Mouse (Mus musculus): ENCODE measurements around the gene Ociad2. TPM values are rescaled to one million over a fixed set of nuclear protein-coding genes. Genes with fewer than 3 reads are reported as not detected.
A peak's percentile ranks its signal among the peaks of the same experiment; 100 is the strongest.

Gene Ociad2
- polyA plus RNA-seq, 1 experiment from 2014 or later, result 7.4 TPM

DNA sequence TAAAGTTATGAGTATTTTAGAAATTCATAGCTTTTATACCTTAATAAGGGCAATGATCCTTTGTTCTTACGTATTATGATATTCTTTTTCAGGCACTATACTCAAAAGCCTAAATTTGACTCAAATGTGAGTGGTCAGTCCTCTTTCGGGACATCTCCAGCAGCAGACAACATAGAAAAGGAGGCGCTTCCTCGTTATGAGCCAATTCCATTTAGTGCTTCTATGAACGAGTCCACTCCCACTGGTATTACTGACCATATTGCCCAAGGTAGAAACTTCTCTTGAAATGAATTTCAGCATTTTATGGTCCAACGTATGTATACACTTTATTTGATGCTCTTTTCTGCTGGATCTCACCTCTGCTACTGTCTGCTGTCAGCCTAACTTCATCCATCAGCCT, 34.3 kb downstream of the Ociad2 start:
- H3K4me3 ChIP-seq (ENCODE audit: low read depth, low read length), result no peak overlapping the region
- no peak overlapping the region for H3K4me2 ChIP-seq (ENCODE audit: low read depth, low read length)
- H3K9ac ChIP-seq (ENCODE audit: low read depth, low read length), result no peak overlapping the region
- 88% methylated on average over 6 of the region's 6 CpGs for WGBS (ENCODE audit: insufficient replicate concordance)
- H3K27ac ChIP-seq (ENCODE audit: low read length), result no peak overlapping the region
- H3K9me3 ChIP-seq (replicated peaks; ENCODE audit: control insufficient read depth, low read length), result no peaks in the 10 kb centered on the region
- no peak for ATAC-seq (ENCODE audit: low read depth)
- peaks cover 20% of the 10 kb centered on the region for H3K4me1 ChIP-seq (ENCODE audit: control insufficient read depth, low read depth, low read length)
- H3K36me3 ChIP-seq (ENCODE audit: control insufficient read depth, insufficient read depth), result peaks cover 45% of the 10 kb centered on the region
- no peaks in the 10 kb centered on the region for H3K27me3 ChIP-seq (ENCODE audit: control insufficient read depth, insufficient read depth, low read depth, low read length)

GRCm38 (mm10) chr5:73304507-73304906, 36.3 kb downstream of the Ociad2 start:
- WGBS (ENCODE audit: insufficient replicate concordance), result 90% methylated on average over 12 of the region's 12 CpGs
- Histone ChIP-seq H3K27ac (ENCODE audit: low read length) (no peak overlapping the region), H3K27me3 (ENCODE audit: control insufficient read depth, insufficient read depth, low read depth, low read length) (no peaks in the 10 kb centered on the region), H3K4me2 (ENCODE audit: low read depth, low read length) (no peak overlapping the region), H3K9me3 (replicated peaks; ENCODE audit: control insufficient read depth, low read length) (no peaks in the 10 kb centered on the region), H3K9ac (ENCODE audit: low read depth, low read length) (no peak overlapping the region), H3K36me3 (ENCODE audit: control insufficient read depth, insufficient read depth) (peaks cover 49% of the 10 kb centered on the region), H3K4me1 (ENCODE audit: control insufficient read depth, low read depth, low read length) (peaks cover 15% of the 10 kb centered on the region), H3K4me3 (ENCODE audit: low read depth, low read length) (no peak overlapping the region)
- no peak for ATAC-seq (ENCODE audit: low read depth)

GRCm38 (mm10) chr5:73301601-73302307, 39.1 kb downstream of the Ociad2 start:
- Histone ChIP-seq H3K4me1 (ENCODE audit: control insufficient read depth, low read depth, low read length) (peaks cover 19% of the 10 kb centered on the region), H3K27me3 (ENCODE audit: control insufficient read depth, insufficient read depth, low read depth, low read length) (no peaks in the 10 kb centered on the region), H3K9ac (ENCODE audit: low read depth, low read length) (no peak overlapping the region), H3K9me3 (replicated peaks; ENCODE audit: control insufficient read depth, low read length) (no peaks in the 10 kb centered on the region), H3K27ac (ENCODE audit: low read length) (peak overlapping the region; percentile 35), H3K36me3 (ENCODE audit: control insufficient read depth, insufficient read depth) (peaks cover 34% of the 10 kb centered on the region), H3K4me2 (ENCODE audit: low read depth, low read length) (no peak overlapping the region), H3K4me3 (ENCODE audit: low read depth, low read length) (no peak overlapping the region)
- WGBS (ENCODE audit: insufficient replicate concordance), result 57% methylated on average over 7 of the region's 7 CpGs
- ATAC-seq (ENCODE audit: low read depth), result peak; percentile 86

GRCm38 (mm10) chr5:73295916-73296315, 44.9 kb downstream of the Ociad2 start:
- no peak overlapping the region for H3K27ac ChIP-seq (ENCODE audit: low read length)
- 85% methylated on average over 4 of the region's 4 CpGs for WGBS (ENCODE audit: insufficient replicate concordance)
- ATAC-seq (ENCODE audit: low read depth), result no peak

GRCm38 (mm10) chr5:73295016-73295415, 45.8 kb downstream of the Ociad2 start:
- Histone ChIP-seq H3K27ac (ENCODE audit: low read length) (no peak overlapping the region), H3K36me3 (ENCODE audit: control insufficient read depth, insufficient read depth) (peaks cover 20% of the 10 kb centered on the region), H3K9ac (ENCODE audit: low read depth, low read length) (no peak overlapping the region), H3K9me3 (replicated peaks; ENCODE audit: control insufficient read depth, low read length) (no peaks in the 10 kb centered on the region), H3K4me3 (ENCODE audit: low read depth, low read length) (no peak overlapping the region), H3K27me3 (ENCODE audit: control insufficient read depth, insufficient read depth, low read depth, low read length) (no peaks in the 10 kb centered on the region), H3K4me2 (ENCODE audit: low read depth, low read length) (no peak overlapping the region), H3K4me1 (ENCODE audit: control insufficient read depth, low read depth, low read length) (peaks cover 19% of the 10 kb centered on the region)
- WGBS (ENCODE audit: insufficient replicate concordance), result 94% methylated on average over 7 of the region's 7 CpGs
- no peak for ATAC-seq (ENCODE audit: low read depth)

More at GRCm38 (mm10) chr5:73295916-73296315, 44.9 kb downstream of the Ociad2 start:
- Histone ChIP-seq H3K9ac (ENCODE audit: low read depth, low read length) (no peak overlapping the region), H3K4me1 (ENCODE audit: control insufficient read depth, low read depth, low read length) (peaks cover 19% of the 10 kb centered on the region), H3K27me3 (ENCODE audit: control insufficient read depth, insufficient read depth, low read depth, low read length) (no peaks in the 10 kb centered on the region), H3K36me3 (ENCODE audit: control insufficient read depth, insufficient read depth) (peaks cover 20% of the 10 kb centered on the region), H3K4me3 (ENCODE audit: low read depth, low read length) (no peak overlapping the region), H3K9me3 (replicated peaks; ENCODE audit: control insufficient read depth, low read length) (no peaks in the 10 kb centered on the region), H3K4me2 (ENCODE audit: low read depth, low read length) (no peak overlapping the region)

GRCm38 (mm10) chr5:73293458-73293827, 47.4 kb downstream of the Ociad2 start:
- Histone ChIP-seq H3K4me2 (ENCODE audit: low read depth, low read length) (peak overlapping the region; percentile 69), H3K36me3 (ENCODE audit: control insufficient read depth, insufficient read depth) (peaks cover 16% of the 10 kb centered on the region), H3K9ac (ENCODE audit: low read depth, low read length) (peak overlapping the region; percentile 90), H3K27me3 (ENCODE audit: control insufficient read depth, insufficient read depth, low read depth, low read length) (no peaks in the 10 kb centered on the region), H3K4me3 (ENCODE audit: low read depth, low read length) (peak overlapping the region; percentile 83), H3K27ac (ENCODE audit: low read length) (peak overlapping the region; percentile 92), H3K9me3 (replicated peaks; ENCODE audit: control insufficient read depth, low read length) (no peaks in the 10 kb centered on the region), H3K4me1 (ENCODE audit: control insufficient read depth, low read depth, low read length) (peaks cover 19% of the 10 kb centered on the region)
- ATAC-seq (ENCODE audit: low read depth), result no peak
- WGBS (ENCODE audit: insufficient replicate concordance), result 3% methylated on average over 8 of the region's 8 CpGs

DNA sequence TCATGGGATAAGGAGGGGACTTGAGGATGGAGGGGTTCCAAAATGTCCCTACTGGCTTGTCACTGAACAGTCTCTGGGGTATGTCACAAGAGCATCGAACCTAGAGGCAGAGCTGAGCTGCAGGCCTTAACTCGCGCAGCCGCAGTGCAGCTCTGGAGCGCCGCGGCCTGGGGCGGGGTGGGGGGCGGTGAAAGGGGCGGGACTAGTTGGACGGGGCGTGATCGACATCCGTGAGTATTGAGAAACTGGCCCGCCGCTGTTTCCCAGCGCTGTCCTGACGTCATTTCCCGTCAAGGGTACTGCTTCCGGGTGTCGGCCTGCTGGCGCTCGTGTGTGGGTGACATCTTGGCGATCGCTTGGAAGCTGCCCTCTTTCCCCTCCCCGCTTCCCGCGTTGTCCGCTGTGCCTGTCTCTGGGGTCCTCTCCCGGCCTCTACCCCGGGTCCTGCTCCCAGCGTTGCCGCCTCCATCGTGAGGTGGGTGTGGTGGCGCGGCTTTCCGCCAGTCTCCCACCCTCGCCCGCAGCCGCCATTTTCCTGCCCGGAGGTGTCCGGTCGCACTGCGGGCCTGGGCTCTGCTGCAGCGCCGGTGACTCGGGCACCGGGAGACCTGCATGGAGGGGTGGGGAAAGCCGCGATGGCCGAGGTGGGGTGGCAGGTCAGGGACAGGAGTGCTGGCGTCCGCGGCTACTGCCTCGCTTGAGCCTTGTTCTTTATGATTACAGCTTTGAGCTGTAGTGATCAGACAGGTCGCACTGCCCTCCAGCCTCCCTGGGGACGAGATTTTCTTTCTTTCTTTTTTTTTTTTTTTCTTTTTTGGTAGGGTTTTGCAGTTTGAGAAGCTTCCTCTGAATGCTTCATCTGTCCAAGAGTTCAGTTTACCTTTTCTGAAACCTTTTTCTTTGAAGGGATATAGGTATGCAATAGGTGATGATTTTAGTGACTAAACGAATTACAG, 48.0 kb downstream of the Ociad2 start, which contains the start of gene Ociad1:
Gene Ociad1 (plus strand): TSS at position 283 of the 956 bp plus-strand sequence.
- H3K4me1 ChIP-seq (ENCODE audit: control insufficient read depth, low read depth, low read length), result peaks cover 19% of the 10 kb centered on the region
- H3K4me2 ChIP-seq (ENCODE audit: low read depth, low read length), result peak within 1 kb of the TSS; percentile 69
- H3K36me3 ChIP-seq (ENCODE audit: control insufficient read depth, insufficient read depth), result peaks cover 13% of the 10 kb centered on the region
- H3K27me3 ChIP-seq (ENCODE audit: control insufficient read depth, insufficient read depth, low read depth, low read length), result no peaks in the 10 kb centered on the region
- H3K9ac ChIP-seq (ENCODE audit: low read depth, low read length), result peak within 1 kb of the TSS; percentile 90
- peak within 1 kb of the TSS; percentile 83 for H3K4me3 ChIP-seq (ENCODE audit: low read depth, low read length)
- H3K9me3 ChIP-seq (replicated peaks; ENCODE audit: control insufficient read depth, low read length), result no peaks in the 10 kb centered on the region
- peak; percentile 99 for ATAC-seq (ENCODE audit: low read depth)
- WGBS (ENCODE audit: insufficient replicate concordance), result under 1% methylated on average over 58 of the region's 58 CpGs
- peak within 1 kb of the TSS; percentile 92 for H3K27ac ChIP-seq (ENCODE audit: low read length)

DNA sequence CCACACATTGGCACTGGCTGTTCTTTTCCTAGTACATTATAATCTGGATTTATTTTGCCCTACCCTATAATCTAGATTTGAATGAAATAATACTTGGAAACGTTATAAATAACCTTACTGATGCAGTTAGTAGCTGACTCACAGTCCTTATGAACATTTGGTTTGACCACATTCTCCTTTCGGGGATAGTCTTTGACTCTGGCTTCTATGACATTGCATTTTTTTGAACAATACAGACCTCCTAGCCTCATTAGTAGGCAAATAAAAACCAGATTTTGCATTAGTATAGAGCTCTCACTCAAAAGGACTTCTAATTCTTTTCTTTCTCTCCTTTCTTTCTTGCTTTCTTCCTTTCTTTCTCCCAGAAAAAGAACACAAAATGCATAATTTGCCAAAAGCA, 50.9 kb downstream of the Ociad2 start:
- no peak overlapping the region for H3K27ac ChIP-seq (ENCODE audit: low read length)
- H3K4me2 ChIP-seq (ENCODE audit: low read depth, low read length), result no peak overlapping the region
- 34% methylated on average over 2 of the region's 2 CpGs for WGBS (ENCODE audit: insufficient replicate concordance)
- no peak overlapping the region for H3K4me3 ChIP-seq (ENCODE audit: low read depth, low read length)
- H3K36me3 ChIP-seq (ENCODE audit: control insufficient read depth, insufficient read depth), result peaks cover 2% of the 10 kb centered on the region
- H3K9me3 ChIP-seq (replicated peaks; ENCODE audit: control insufficient read depth, low read length), result no peaks in the 10 kb centered on the region
- no peak for ATAC-seq (ENCODE audit: low read depth)
- no peaks in the 10 kb centered on the region for H3K27me3 ChIP-seq (ENCODE audit: control insufficient read depth, insufficient read depth, low read depth, low read length)
- peaks cover 10% of the 10 kb centered on the region for H3K4me1 ChIP-seq (ENCODE audit: control insufficient read depth, low read depth, low read length)
- no peak overlapping the region for H3K9ac ChIP-seq (ENCODE audit: low read depth, low read length)

- Histone ChIP-seq H3K4me3 (ENCODE audit: low read depth, low read length) (no peak overlapping the region), H3K4me1 (ENCODE audit: control insufficient read depth, low read depth, low read length) (no peaks in the 10 kb centered on the region; the same call in 1 of the 2 replicates), H3K9ac (ENCODE audit: low read depth, low read length) (no peak overlapping the region), H3K36me3 (ENCODE audit: control insufficient read depth, insufficient read depth) (no peaks in the 10 kb centered on the region), H3K9me3 (replicated peaks; ENCODE audit: control insufficient read depth, low read length) (no peaks in the 10 kb centered on the region), H3K27me3 (ENCODE audit: control insufficient read depth, insufficient read depth, low read depth, low read length) (no peaks in the 10 kb centered on the region), H3K4me2 (ENCODE audit: low read depth, low read length) (no peak overlapping the region), H3K27ac (ENCODE audit: low read length) (no peak overlapping the region)
- WGBS (ENCODE audit: insufficient replicate concordance), result 22% methylated on average over 5 of the region's 5 CpGs
- ATAC-seq (ENCODE audit: low read depth), result no peak
Measured at GRCm38 (mm10) chr5:73286603-73287002, 54.2 kb downstream of the Ociad2 start.
